10 mouse cellular contexts compared by ENCODE assay signal in the genomic region with DNA sequence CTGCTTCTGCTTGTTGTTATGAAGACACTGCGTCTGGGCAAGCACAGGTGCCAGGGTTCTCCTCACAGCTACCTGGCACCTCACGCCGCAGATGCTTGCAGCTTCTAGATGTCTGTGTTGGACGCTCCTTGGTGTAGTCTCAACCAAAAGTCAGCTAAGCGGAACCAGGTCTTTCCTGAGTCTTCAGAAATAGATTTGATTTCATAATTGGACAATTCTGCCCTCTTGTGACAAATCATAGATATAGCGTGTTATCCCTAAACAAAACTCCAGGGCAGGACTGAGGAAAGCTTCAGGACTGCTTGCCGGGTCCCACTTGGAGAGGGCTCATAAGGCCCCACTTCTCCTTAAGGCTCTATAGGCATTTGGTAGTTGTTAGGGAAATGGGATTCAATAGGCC. TPM values are rescaled to one million over a fixed set of nuclear protein-coding genes. Genes with fewer than 3 reads are reported as not detected.
DNase-seq lines count a peak whose midpoint lies in the region; ATAC-seq and TF ChIP-seq lines count a peak whose summit lies in the region.
"Had no signal": no experiment of that assay in that cellular context is flagged by ENCODE, and none has a peak within 500 bp of the region (broad histone marks: within the 10 kb centered on the region; RNA-seq: fewer than 3 reads in every experiment).

No protein-coding gene starts in this region.

- H3K4me3 ChIP-seq in lung, embryonic 14.5 days (ENCODE audit: low read depth, low read length), result no peak overlapping the region
- no peak overlapping the region for H3K4me3 ChIP-seq in embryonic facial prominence, embryonic 14.5 days (ENCODE audit: low read depth, low read length)
- H3K4me3 ChIP-seq in limb, embryonic 14.5 days (replicated peaks; ENCODE audit: low read length), result no peak overlapping the region
- H3K4me3 ChIP-seq: heart, embryonic 13.5 days; myocyte had no signal

- peak; percentile 39 for DNase-seq in adrenal gland, postnatal 14 days
- DNase-seq in adrenal gland, adult 2 months, result no peak
- DNase-seq in lung, embryonic 14.5 days, result peak; percentile 87
- no peak for DNase-seq in lung, postnatal 14 days
- peak; percentile 72 for DNase-seq in embryonic facial prominence, embryonic 14.5 days (ENCODE audit: low spot score)
- peak; percentile 79 for DNase-seq in limb, embryonic 14.5 days (ENCODE audit: low spot score)
- DNase-seq in retina, postnatal 1 day, result peak; percentile 71
- DNase-seq in spleen, adult 12 weeks (ENCODE audit: low spot score), result no peak

- H3K36me3 ChIP-seq in lung, embryonic 14.5 days (ENCODE audit: insufficient read depth), result no peaks in the 10 kb centered on the region
- H3K36me3 ChIP-seq in embryonic facial prominence, embryonic 14.5 days (ENCODE audit: control insufficient read depth, insufficient read depth, low read length), result no peaks in the 10 kb centered on the region
- H3K36me3 ChIP-seq in limb, embryonic 14.5 days (ENCODE audit: control insufficient read depth, insufficient read depth, low read length), result no peaks in the 10 kb centered on the region
- H3K36me3 ChIP-seq: heart, embryonic 13.5 days had no signal

- 47% methylated on average over 7 of the region's 7 CpGs for WGBS in lung, embryonic 14.5 days
- WGBS in embryonic facial prominence, embryonic 14.5 days, result 48% methylated on average over 7 of the region's 7 CpGs
- WGBS in limb, embryonic 14.5 days, result 58% methylated on average over 7 of the region's 7 CpGs

- TF ChIP-seq CTCF in lung, embryonic 14.5 days (IDR thresholded peaks at IDR 0.05; ENCODE audit: low read depth), result peak; percentile 84

- H3K27ac ChIP-seq in lung, embryonic 14.5 days (ENCODE audit: low read depth), result no peak overlapping the region; the same call in 1 of the 2 replicates
- H3K27ac ChIP-seq in embryonic facial prominence, embryonic 14.5 days (replicated peaks; ENCODE audit: low read depth, low read length), result no peak overlapping the region
- H3K27ac ChIP-seq in limb, embryonic 14.5 days (replicated peaks; ENCODE audit: low read depth, low read length), result no peak overlapping the region
- H3K27ac ChIP-seq: heart, embryonic 13.5 days had no signal

- no peaks in the 10 kb centered on the region for H3K27me3 ChIP-seq in lung, embryonic 14.5 days (ENCODE audit: insufficient read depth, low read length)
- no peaks in the 10 kb centered on the region for H3K27me3 ChIP-seq in embryonic facial prominence, embryonic 14.5 days (replicated peaks; ENCODE audit: control insufficient read depth, insufficient read depth, low read length)
- no peaks in the 10 kb centered on the region for H3K27me3 ChIP-seq in limb, embryonic 14.5 days (ENCODE audit: control insufficient read depth, insufficient read depth, low read length)
- H3K27me3 ChIP-seq: heart, embryonic 13.5 days had no signal

- peaks cover 2% of the 10 kb centered on the region; the same call in 1 of the 2 replicates for H3K4me1 ChIP-seq in lung, embryonic 14.5 days (ENCODE audit: insufficient read depth)
- peaks cover 4% of the 10 kb centered on the region for H3K4me1 ChIP-seq in embryonic facial prominence, embryonic 14.5 days (ENCODE audit: control insufficient read depth, insufficient read depth, low read length)
- H3K4me1 ChIP-seq in limb, embryonic 14.5 days (ENCODE audit: control insufficient read depth, insufficient read depth, low read length), result peaks cover 3% of the 10 kb centered on the region; the same call in 1 of the 2 replicates

- H3K9me3 ChIP-seq in lung, embryonic 14.5 days (ENCODE audit: low read depth, low read length), result no peaks in the 10 kb centered on the region
- H3K9me3 ChIP-seq in embryonic facial prominence, embryonic 14.5 days (ENCODE audit: control insufficient read depth, low read length), result no peaks in the 10 kb centered on the region
- H3K9me3 ChIP-seq in limb, embryonic 14.5 days (ENCODE audit: control insufficient read depth, low read length), result no peaks in the 10 kb centered on the region
- H3K9me3 ChIP-seq: heart, embryonic 13.5 days had no signal

- peak; percentile 68 for ATAC-seq in lung, embryonic 14.5 days (ENCODE audit: insufficient read depth)
- peak; percentile 47; the same call in 1 of the 2 replicates for ATAC-seq in embryonic facial prominence, embryonic 14.5 days (ENCODE audit: low read depth)
- peak; percentile 30; the same call in 1 of the 2 replicates for ATAC-seq in limb, embryonic 14.5 days (ENCODE audit: low FRiP score, low read depth)

- no peak overlapping the region for H3K9ac ChIP-seq in lung, embryonic 14.5 days
- H3K9ac ChIP-seq in embryonic facial prominence, embryonic 14.5 days (ENCODE audit: low read depth, low read length), result no peak overlapping the region
- no peak overlapping the region for H3K9ac ChIP-seq in limb, embryonic 14.5 days (ENCODE audit: low read depth, low read length, severe bottlenecking)
- H3K9ac ChIP-seq: heart, embryonic 13.5 days had no signal

- no peak for TF ChIP-seq POLR2A in limb, embryonic 14.5 days (IDR thresholded peaks at IDR 0.05; ENCODE audit: borderline replicate concordance, extremely low read depth, insufficient read depth, insufficient read length)

- no peak overlapping the region for H3K4me2 ChIP-seq in lung, embryonic 14.5 days
- H3K4me2 ChIP-seq in embryonic facial prominence, embryonic 14.5 days (ENCODE audit: low read depth, low read length), result no peak overlapping the region
- no peak overlapping the region for H3K4me2 ChIP-seq in limb, embryonic 14.5 days (replicated peaks; ENCODE audit: low read depth, low read length, severe bottlenecking)
- H3K4me2 ChIP-seq: heart, embryonic 13.5 days had no signal

RNA-seq across cellular contexts. Expression of a gene that starts 7.8 kb away (rescaled TPM):
- 0.38 TPM in 1 of 2 replicates, not detected in the other for total RNA-seq in adrenal gland, postnatal 14 days (2021)
- under 1 TPM; 0.35 to 0.45 TPM for total RNA-seq in adrenal gland, adult 2 months (2021)
- not detected in 2 replicates for polyA plus RNA-seq in adrenal gland, adult 2 months (2012; rRNA removed)
- 0.13 and 0.22 TPM in 2 replicates for polyA plus RNA-seq in lung, embryonic 14.5 days (2014; fragmentation: Nextera tagmentation; extraction: Ambion mirVana)
- polyA plus RNA-seq in embryonic facial prominence, embryonic 14.5 days (2014; fragmentation: Nextera tagmentation; extraction: Ambion mirVana), result 2.0 and 4.3 TPM in 2 replicates
- 0.54 and 0.82 TPM in 2 replicates for polyA plus RNA-seq in limb, embryonic 14.5 days (2012; rRNA removed)
- 0.28 and 0.29 TPM in 2 replicates for polyA plus RNA-seq in limb, embryonic 14.5 days (2014; fragmentation: Nextera tagmentation; extraction: Ambion mirVana)

RNA-seq across cellular contexts. Expression of a gene that starts 57.0 kb away (rescaled TPM):
- total RNA-seq in adrenal gland, postnatal 14 days (2021), result 5.7 and 16.0 TPM in 2 replicates
- 1 to 10 TPM; 3.4 to 5.7 TPM for total RNA-seq in adrenal gland, adult 2 months (2021)
- 1.9 and 2.0 TPM in 2 replicates for polyA plus RNA-seq in adrenal gland, adult 2 months (2012; rRNA removed)
- 2.3 and 2.8 TPM in 2 replicates for polyA plus RNA-seq in lung, embryonic 14.5 days (2014; fragmentation: Nextera tagmentation; extraction: Ambion mirVana)
- 6.0 and 7.2 TPM in 2 replicates for polyA plus RNA-seq in embryonic facial prominence, embryonic 14.5 days (2014; fragmentation: Nextera tagmentation; extraction: Ambion mirVana)
- 6.6 and 6.8 TPM in 2 replicates for polyA plus RNA-seq in limb, embryonic 14.5 days (2012; rRNA removed)
- 5.8 and 7.6 TPM in 2 replicates for polyA plus RNA-seq in limb, embryonic 14.5 days (2014; fragmentation: Nextera tagmentation; extraction: Ambion mirVana)

Comparison
In these comparisons a context has a peak if more than half of its experiments do, and no peak if none do; other contexts are left out.
1. DNase-seq: peak in adrenal gland, postnatal 14 days (single experiment), lung, embryonic 14.5 days (single experiment), embryonic facial prominence, embryonic 14.5 days (single experiment), limb, embryonic 14.5 days (single experiment) and retina, postnatal 1 day (single experiment); none in adrenal gland, adult 2 months (single experiment), lung, postnatal 14 days (single experiment) and spleen, adult 12 weeks (single experiment).
2. Peak in every context shown above with its lines, with median percentiles within 50 percentile points of each other: ATAC-seq.